Mouse (Mus musculus): ENCODE data around the gene Plpp7.

Plpp7 gene

GRCm38 (mm10) chr2:32095351-32096121, at the start of gene Plpp7:
TSS of gene Plpp7 (plus strand) at chr2:32095528.
- DNase-seq: peak; percentile 77

GRCm38 (mm10) chr2:32046009-32046408, 49.3 kb upstream of the Plpp7 start:
- DNase-seq: no peak

GRCm38 (mm10) chr2:32047323-32047722, 48.0 kb upstream of the Plpp7 start:
- no peak for DNase-seq

GRCm38 (mm10) chr2:32051791-32052190, 43.5 kb upstream of the Plpp7 start:
- no peak for DNase-seq

- no peak for DNase-seq
Measured at GRCm38 (mm10) chr2:32052418-32052817, 42.9 kb upstream of the Plpp7 start.

GRCm38 (mm10) chr2:32055357-32055965, 39.9 kb upstream of the Plpp7 start:
- DNase-seq: no peak

GRCm38 (mm10) chr2:32056524-32056923, 38.8 kb upstream of the Plpp7 start:
- DNase-seq: no peak

GRCm38 (mm10) chr2:32057360-32057759, 38.0 kb upstream of the Plpp7 start:
- no peak for DNase-seq

- no peak for DNase-seq
Measured at GRCm38 (mm10) chr2:32057794-32058193, 37.5 kb upstream of the Plpp7 start.

- no peak for DNase-seq
Measured at GRCm38 (mm10) chr2:32058241-32058640, 37.1 kb upstream of the Plpp7 start.

- no peak for DNase-seq
Measured at GRCm38 (mm10) chr2:32058716-32059115, 36.6 kb upstream of the Plpp7 start.

- no peak for DNase-seq
Measured at GRCm38 (mm10) chr2:32059613-32060012, 35.7 kb upstream of the Plpp7 start.

GRCm38 (mm10) chr2:32060228-32060805, 35.0 kb upstream of the Plpp7 start:
- DNase-seq: no peak

GRCm38 (mm10) chr2:32061189-32061588, 34.1 kb upstream of the Plpp7 start:
- DNase-seq: no peak

GRCm38 (mm10) chr2:32061722-32062505, 33.4 kb upstream of the Plpp7 start:
- no peak for DNase-seq

- DNase-seq: no peak
Measured at GRCm38 (mm10) chr2:32062626-32063410, 32.5 kb upstream of the Plpp7 start.

- DNase-seq: no peak
Measured at GRCm38 (mm10) chr2:32063451-32064151, 31.7 kb upstream of the Plpp7 start.

- DNase-seq: no peak
Measured at GRCm38 (mm10) chr2:32064913-32065312, 30.4 kb upstream of the Plpp7 start.

GRCm38 (mm10) chr2:32065371-32065791, 29.9 kb upstream of the Plpp7 start:
- DNase-seq: no peak

GRCm38 (mm10) chr2:32066005-32066404, 29.3 kb upstream of the Plpp7 start:
- DNase-seq: no peak

GRCm38 (mm10) chr2:32068811-32069607, 26.3 kb upstream of the Plpp7 start:
- no peak for DNase-seq
